Mouse (Mus musculus) adrenal gland, adult 2 months (tissue): ENCODE measurements around the gene Sfmbt2. TPM values are rescaled to one million over a fixed set of nuclear protein-coding genes. Genes with fewer than 3 reads are reported as not detected.
A peak's percentile ranks its signal among the peaks of the same experiment; 100 is the strongest.
"Not testable (repeated sequence)": the region's sequence is repeated elsewhere in the genome, so short reads cannot be mapped to it uniquely, and the experiment has no call there.

ENCODE experiments used
- DNase-seq: peaks from one replicate; pipeline ENCODE4 v3.0.0; 2021
- long read RNA-seq: library from polyadenylated mRNA; stranded (forward); transcript quantifications from one replicate; pipeline ENCODE4 v2.0.0, GENCODE M21; 2021
- polyA plus RNA-seq: library from polyadenylated mRNA; depleted of rRNA; stranded (reverse); fragments of >200 nt; gene quantifications from 2 replicates; pipeline ENCODE4 v1.2.3, GENCODE M21; 2012; rRNA removed
- total RNA-seq, 2 experiments: library from RNA; stranded (reverse); gene quantifications; 2 replicates each; pipeline ENCODE4 v1.2.3; 2021

Sfmbt2 gene
- under 1 TPM; 0.43 to 0.83 TPM for total RNA-seq
- polyA plus RNA-seq = 0.09 and 0.10 TPM in 2 replicates
- long read RNA-seq = 0 reads

GRCm38 (mm10) chr2:10370176-10370575, at the start of gene Sfmbt2:
Gene Sfmbt2 (plus strand): TSS chr2:10370510.
- DNase-seq = no peak

- no peak for DNase-seq
These were observed 49.2 kb upstream of the Sfmbt2 start for GRCm38 (mm10) chr2:10321093-10321492.

- DNase-seq = no peak
These were observed 47.1 kb upstream of the Sfmbt2 start for GRCm38 (mm10) chr2:10323173-10323572.

- DNase-seq = no peak
These were observed 45.3 kb upstream of the Sfmbt2 start for GRCm38 (mm10) chr2:10324980-10325379.

- DNase-seq = no peak
These were observed 40.1 kb upstream of the Sfmbt2 start for GRCm38 (mm10) chr2:10330216-10330615.

- no peak for DNase-seq
These were observed 36.0 kb upstream of the Sfmbt2 start for GRCm38 (mm10) chr2:10334299-10334698.

GRCm38 (mm10) chr2:10335037-10335608, 35.2 kb upstream of the Sfmbt2 start:
- DNase-seq = no peak

GRCm38 (mm10) chr2:10340022-10340421, 30.3 kb upstream of the Sfmbt2 start:
- no peak for DNase-seq

GRCm38 (mm10) chr2:10343523-10343922, 26.8 kb upstream of the Sfmbt2 start:
- no peak for DNase-seq

GRCm38 (mm10) chr2:10344073-10344472, 26.2 kb upstream of the Sfmbt2 start:
- DNase-seq = not testable (repeated sequence)

- DNase-seq = no peak
These were observed 23.1 kb upstream of the Sfmbt2 start for GRCm38 (mm10) chr2:10347193-10347592.

GRCm38 (mm10) chr2:10348036-10348435, 22.3 kb upstream of the Sfmbt2 start:
- DNase-seq = no peak

- no peak for DNase-seq
These were observed 20.0 kb upstream of the Sfmbt2 start for GRCm38 (mm10) chr2:10350266-10350810.

GRCm38 (mm10) chr2:10351125-10351524, 19.2 kb upstream of the Sfmbt2 start:
- peak; percentile 41 for DNase-seq

GRCm38 (mm10) chr2:10352887-10353286, 17.4 kb upstream of the Sfmbt2 start:
- no peak for DNase-seq

- no peak for DNase-seq
These were observed 16.4 kb upstream of the Sfmbt2 start for GRCm38 (mm10) chr2:10353889-10354288.

- DNase-seq = no peak
These were observed 10.4 kb upstream of the Sfmbt2 start for GRCm38 (mm10) chr2:10359861-10360260.

GRCm38 (mm10) chr2:10365081-10365480, 5.2 kb upstream of the Sfmbt2 start:
- DNase-seq = no peak

- DNase-seq = no peak
These were observed 4.0 kb upstream of the Sfmbt2 start for GRCm38 (mm10) chr2:10366284-10366683.

- no peak for DNase-seq
These were observed 634 bp upstream of the Sfmbt2 start for GRCm38 (mm10) chr2:10369676-10370075.

GRCm38 (mm10) chr2:10370687-10371458, 563 bp downstream of the Sfmbt2 start:
- DNase-seq = no peak

GRCm38 (mm10) chr2:10371459-10371817, 1.1 kb downstream of the Sfmbt2 start:
- DNase-seq = no peak

- DNase-seq = no peak
These were observed 1.6 kb downstream of the Sfmbt2 start for GRCm38 (mm10) chr2:10371899-10372298.
